Mouse (Mus musculus): ENCODE measurements around the gene Krt34. TPM values are rescaled to one million over a fixed set of nuclear protein-coding genes. Genes with fewer than 3 reads are reported as not detected.

Krt34 gene
- polyA plus RNA-seq, 1 experiment from 2014 or later: not detected

DNA sequence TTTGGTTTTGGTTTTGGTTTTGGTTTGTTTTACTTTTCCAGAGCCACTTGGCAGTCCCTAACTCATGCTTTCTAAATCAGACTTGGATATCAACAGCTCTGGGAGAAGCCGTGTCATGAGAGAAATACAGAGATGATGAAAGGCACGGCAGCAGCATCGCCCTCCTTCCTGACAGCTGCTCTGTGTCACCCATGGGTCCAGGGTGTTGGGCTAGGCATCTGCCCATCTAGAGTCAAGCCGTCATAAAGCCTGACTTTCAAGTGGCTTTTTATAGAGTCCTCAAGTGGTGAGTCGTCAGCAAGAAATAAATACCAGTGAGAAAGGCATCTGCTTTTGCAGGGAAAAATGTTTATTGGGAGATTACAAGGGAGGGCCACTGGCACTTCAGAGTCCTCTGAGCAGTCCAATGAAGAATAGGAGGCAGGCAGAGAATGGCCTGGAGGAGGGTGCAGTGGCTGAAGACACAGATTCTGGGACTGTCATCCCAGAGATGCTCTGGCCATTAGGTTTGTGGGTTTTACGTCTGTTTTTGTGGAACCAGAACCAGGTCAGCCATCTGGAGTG, 5.0 kb upstream of the Krt34 start:
- no peaks in the 10 kb centered on the region for H3K36me3 ChIP-seq
- H3K27me3 ChIP-seq: no peaks in the 10 kb centered on the region
- no peak overlapping the region for H3K9ac ChIP-seq
- no peaks in the 10 kb centered on the region for H3K4me1 ChIP-seq (replicated peaks)
- H3K4me3 ChIP-seq (replicated peaks): no peak overlapping the region
- H3K27ac ChIP-seq: no peak overlapping the region
- H3K9me3 ChIP-seq (replicated peaks): no peaks in the 10 kb centered on the region; the same call in 1 of the 2 replicates
- no peak for DNase-seq
- ATAC-seq (ENCODE audit: low read depth): no peak
- WGBS (ENCODE audit: insufficient replicate concordance): 69% methylated on average over 6 of the region's 6 CpGs
- no peak overlapping the region for H3K4me2 ChIP-seq

DNA sequence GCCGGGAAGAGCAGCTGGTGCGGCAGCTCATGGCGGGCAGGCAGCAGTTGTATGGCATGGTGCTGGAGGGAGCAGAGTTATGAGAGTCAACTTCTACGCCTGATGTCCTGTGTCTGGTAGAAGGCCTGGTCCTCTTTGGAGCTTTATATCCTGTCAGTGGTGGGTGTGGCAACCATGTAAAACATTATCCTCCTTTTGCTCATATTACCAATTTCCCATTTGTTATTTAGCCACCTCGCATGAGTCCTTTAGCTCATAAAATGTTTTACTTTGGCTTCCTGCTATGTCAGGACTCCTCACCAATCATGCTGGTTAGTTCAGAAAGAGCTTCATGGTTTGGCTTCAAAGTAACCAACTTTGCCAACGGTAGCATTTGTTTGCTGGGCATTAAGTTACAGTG, 11.6 kb downstream of the Krt34 start, which contains the start of gene Krt33b:
Gene Krt33b (minus strand): TSS at position 101 of the 400 bp plus-strand sequence.
- no peak within 1 kb of the TSS for H3K4me2 ChIP-seq
- no peaks in the 10 kb centered on the region for H3K36me3 ChIP-seq
- no peaks in the 10 kb centered on the region for H3K4me1 ChIP-seq (replicated peaks)
- no peak within 1 kb of the TSS for H3K4me3 ChIP-seq (replicated peaks)
- no peak for ATAC-seq (ENCODE audit: low read depth)
- H3K9ac ChIP-seq: no peak within 1 kb of the TSS
- WGBS (ENCODE audit: insufficient replicate concordance): 57% methylated on average over 6 of the region's 6 CpGs
- no peaks in the 10 kb centered on the region for H3K27me3 ChIP-seq
- no peak for DNase-seq
- no peak within 1 kb of the TSS for H3K27ac ChIP-seq
- no peaks in the 10 kb centered on the region for H3K9me3 ChIP-seq (replicated peaks)

DNA sequence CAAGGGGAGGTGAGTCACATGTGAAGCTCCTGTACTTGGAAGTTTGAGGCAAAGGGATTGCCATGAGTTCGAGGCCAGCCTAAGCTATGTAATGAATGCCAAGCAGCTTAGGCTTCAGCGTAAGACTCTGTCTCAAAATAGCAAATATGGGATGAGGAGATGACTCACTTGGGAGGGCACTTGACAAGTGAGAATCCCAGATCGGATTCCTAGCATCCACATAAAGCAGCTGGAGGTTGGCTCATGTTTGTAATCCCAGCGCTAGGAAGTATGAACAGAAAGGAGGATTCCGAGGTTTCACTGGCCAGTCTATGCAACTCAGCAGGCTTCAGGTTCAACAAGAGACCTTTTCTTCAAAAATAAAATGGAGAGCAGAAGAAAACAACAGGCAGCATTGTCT, 19.9 kb downstream of the Krt34 start:
- H3K4me2 ChIP-seq: no peak overlapping the region
- H3K27me3 ChIP-seq: no peaks in the 10 kb centered on the region
- H3K4me3 ChIP-seq (replicated peaks): no peak overlapping the region
- H3K36me3 ChIP-seq: no peaks in the 10 kb centered on the region
- no peaks in the 10 kb centered on the region for H3K9me3 ChIP-seq (replicated peaks)
- H3K4me1 ChIP-seq (replicated peaks): no peaks in the 10 kb centered on the region
- H3K27ac ChIP-seq: no peak overlapping the region
- no peak for ATAC-seq (ENCODE audit: low read depth)
- 56% methylated on average over 5 of the region's 5 CpGs for WGBS (ENCODE audit: insufficient replicate concordance)
- no peak for DNase-seq
- H3K9ac ChIP-seq: no peak overlapping the region

GRCm38 (mm10) chr11:100019466-100019865, 21.9 kb downstream of the Krt34 start:
- no peaks in the 10 kb centered on the region for H3K9me3 ChIP-seq (replicated peaks)
- H3K27ac ChIP-seq: no peak overlapping the region
- DNase-seq (no peak), ATAC-seq (ENCODE audit: low read depth) (no peak)
- 58% methylated on average over 1 of the region's 1 CpGs for WGBS (ENCODE audit: insufficient replicate concordance)
- H3K4me2 ChIP-seq: no peak overlapping the region
- H3K9ac ChIP-seq: no peak overlapping the region
- no peaks in the 10 kb centered on the region for H3K27me3 ChIP-seq
- H3K4me3 ChIP-seq (replicated peaks): no peak overlapping the region
- no peaks in the 10 kb centered on the region for H3K36me3 ChIP-seq
- no peaks in the 10 kb centered on the region for H3K4me1 ChIP-seq (replicated peaks)

GRCm38 (mm10) chr11:100016112-100016511, 25.2 kb downstream of the Krt34 start, which contains the start of gene Krt33a:
Gene Krt33a (minus strand): TSS chr11:100016212.
- Histone ChIP-seq H3K4me1 (replicated peaks) (no peaks in the 10 kb centered on the region), H3K4me2 (no peak within 1 kb of the TSS), H3K9me3 (replicated peaks) (no peaks in the 10 kb centered on the region), H3K9ac (no peak within 1 kb of the TSS), H3K27ac (no peak within 1 kb of the TSS), H3K4me3 (replicated peaks) (no peak within 1 kb of the TSS), H3K27me3 (no peaks in the 10 kb centered on the region), H3K36me3 (no peaks in the 10 kb centered on the region)
- DNase-seq: no peak
- no peak for ATAC-seq (ENCODE audit: low read depth)
- 69% methylated on average over 4 of the region's 4 CpGs for WGBS (ENCODE audit: insufficient replicate concordance)

- Histone ChIP-seq H3K9ac (no peak overlapping the region), H3K4me1 (replicated peaks) (no peaks in the 10 kb centered on the region), H3K36me3 (no peaks in the 10 kb centered on the region), H3K4me2 (no peak overlapping the region), H3K27ac (no peak overlapping the region), H3K9me3 (replicated peaks) (no peaks in the 10 kb centered on the region), H3K27me3 (no peaks in the 10 kb centered on the region), H3K4me3 (replicated peaks) (no peak overlapping the region)
- WGBS (ENCODE audit: insufficient replicate concordance): 46% methylated on average over 4 of the region's 4 CpGs
- ATAC-seq (ENCODE audit: low read depth): no peak
- DNase-seq: no peak
Observed at GRCm38 (mm10) chr11:100013691-100014171, 27.6 kb downstream of the Krt34 start.

DNA sequence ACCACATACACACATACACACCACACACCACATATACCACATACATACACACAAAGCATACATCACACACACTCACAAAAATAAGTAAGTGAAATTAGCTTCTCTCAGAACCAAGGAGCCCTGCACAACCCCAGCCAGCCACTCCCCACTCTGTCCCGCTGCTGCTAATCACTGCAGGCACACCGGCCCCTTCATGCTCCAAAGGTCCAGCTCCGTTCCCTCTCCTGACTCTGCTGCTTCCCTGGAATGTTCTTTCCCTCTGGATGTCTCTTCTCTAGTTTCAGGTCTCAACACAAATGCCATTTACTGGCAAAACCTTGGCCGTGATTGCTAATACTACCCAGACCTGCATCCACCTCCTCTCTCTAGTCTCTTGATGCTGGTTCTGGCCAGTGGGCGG, 30.7 kb downstream of the Krt34 start:
- H3K9ac ChIP-seq: no peak overlapping the region
- no peaks in the 10 kb centered on the region for H3K4me1 ChIP-seq (replicated peaks)
- H3K9me3 ChIP-seq (replicated peaks): no peaks in the 10 kb centered on the region
- no peaks in the 10 kb centered on the region for H3K27me3 ChIP-seq
- H3K36me3 ChIP-seq: no peaks in the 10 kb centered on the region
- WGBS (ENCODE audit: insufficient replicate concordance): 73% methylated on average over 5 of the region's 5 CpGs
- no peak overlapping the region for H3K4me2 ChIP-seq
- ATAC-seq (ENCODE audit: low read depth): no peak
- DNase-seq: no peak
- H3K27ac ChIP-seq: no peak overlapping the region
- no peak overlapping the region for H3K4me3 ChIP-seq (replicated peaks)

DNA sequence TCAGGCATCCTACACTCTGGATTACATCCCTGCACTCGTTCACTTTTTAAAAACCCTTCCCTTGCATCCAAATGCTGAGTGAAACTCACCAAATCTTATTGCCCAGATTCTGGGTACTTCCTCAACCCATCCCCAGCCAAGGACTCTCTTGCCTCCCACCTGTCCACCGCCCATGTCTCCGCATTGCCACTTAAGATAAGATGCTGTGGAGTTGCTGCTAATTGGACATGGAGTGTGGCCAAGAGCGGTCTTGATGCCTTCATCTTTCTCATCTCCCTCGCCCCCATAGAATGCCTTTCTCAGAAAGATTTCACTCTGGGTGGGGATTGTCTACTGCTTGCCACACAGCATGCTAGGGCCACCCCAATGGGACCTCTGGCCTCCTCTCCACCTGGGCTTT, 33.0 kb downstream of the Krt34 start:
- Histone ChIP-seq H3K4me3 (replicated peaks) (no peak overlapping the region), H3K9me3 (replicated peaks) (no peaks in the 10 kb centered on the region), H3K27ac (no peak overlapping the region), H3K9ac (no peak overlapping the region), H3K4me1 (replicated peaks) (no peaks in the 10 kb centered on the region), H3K27me3 (no peaks in the 10 kb centered on the region), H3K36me3 (no peaks in the 10 kb centered on the region), H3K4me2 (no peak overlapping the region)
- 67% methylated on average over 5 of the region's 5 CpGs for WGBS (ENCODE audit: insufficient replicate concordance)
- DNase-seq (no peak), ATAC-seq (ENCODE audit: low read depth) (no peak)

GRCm38 (mm10) chr11:100006624-100007023, 34.7 kb downstream of the Krt34 start:
- WGBS (ENCODE audit: insufficient replicate concordance): 39% methylated on average over 3 of the region's 3 CpGs
- Histone ChIP-seq H3K4me1 (replicated peaks) (no peaks in the 10 kb centered on the region), H3K4me3 (replicated peaks) (no peak overlapping the region), H3K36me3 (no peaks in the 10 kb centered on the region), H3K27ac (no peak overlapping the region), H3K27me3 (no peaks in the 10 kb centered on the region), H3K9ac (no peak overlapping the region), H3K9me3 (replicated peaks) (no peaks in the 10 kb centered on the region), H3K4me2 (no peak overlapping the region)
- DNase-seq (no peak), ATAC-seq (ENCODE audit: low read depth) (no peak)

DNA sequence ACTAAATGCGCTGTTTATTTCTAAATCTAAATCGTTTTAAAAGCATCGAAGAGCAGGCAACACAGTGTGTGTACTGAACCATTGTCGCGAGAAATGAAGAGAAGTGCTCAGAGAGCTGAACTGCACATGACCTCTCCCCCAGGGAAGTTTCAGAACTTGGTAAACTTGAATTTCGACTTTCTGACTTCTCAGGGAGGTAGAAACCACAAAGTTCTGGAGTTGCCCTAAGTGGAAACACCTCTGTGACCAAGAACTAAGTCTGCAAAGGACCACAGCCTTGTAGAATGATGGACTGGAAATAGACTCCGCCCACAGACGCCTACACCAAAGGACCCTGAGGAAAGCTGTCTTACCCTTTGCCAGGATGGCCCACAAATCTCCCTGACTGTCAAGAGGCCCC, 35.4 kb downstream of the Krt34 start:
- WGBS (ENCODE audit: insufficient replicate concordance): 72% methylated on average over 8 of the region's 8 CpGs

DNA sequence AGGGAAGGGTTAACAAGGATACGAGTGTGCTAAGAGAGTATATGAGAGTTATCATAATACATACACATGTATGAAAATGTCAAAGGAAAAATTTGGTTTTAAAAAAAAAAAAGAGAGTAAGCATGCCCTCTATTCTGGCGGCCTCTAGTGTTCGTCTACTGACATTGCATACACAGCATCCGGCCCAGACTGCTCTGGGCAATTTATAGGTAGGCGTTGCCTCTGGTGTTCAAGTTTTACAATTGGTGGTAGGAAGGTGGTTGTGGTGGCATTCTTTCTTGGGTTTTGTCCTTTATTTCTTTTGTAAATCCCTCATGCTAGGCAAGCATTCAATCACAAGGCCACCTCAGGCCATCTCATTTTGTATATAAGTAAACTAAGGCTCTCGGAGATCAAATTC, 36.5 kb downstream of the Krt34 start:
- H3K4me3 ChIP-seq (replicated peaks): no peak overlapping the region
- H3K4me1 ChIP-seq (replicated peaks): no peaks in the 10 kb centered on the region
- no peaks in the 10 kb centered on the region for H3K36me3 ChIP-seq
- H3K27ac ChIP-seq: no peak overlapping the region
- H3K27me3 ChIP-seq: no peaks in the 10 kb centered on the region
- H3K9ac ChIP-seq: no peak overlapping the region
- ATAC-seq (ENCODE audit: low read depth): no peak
- no peaks in the 10 kb centered on the region for H3K9me3 ChIP-seq (replicated peaks)
- no peak overlapping the region for H3K4me2 ChIP-seq
- 25% methylated on average over 6 of the region's 6 CpGs for WGBS (ENCODE audit: insufficient replicate concordance)
- no peak for DNase-seq

More for the DNA sequence above, 35.4 kb downstream of the Krt34 start:
- Histone ChIP-seq H3K4me3 (replicated peaks) (no peak overlapping the region), H3K4me1 (replicated peaks) (no peaks in the 10 kb centered on the region), H3K27ac (no peak overlapping the region), H3K4me2 (no peak overlapping the region), H3K9me3 (replicated peaks) (no peaks in the 10 kb centered on the region), H3K36me3 (no peaks in the 10 kb centered on the region), H3K27me3 (no peaks in the 10 kb centered on the region), H3K9ac (no peak overlapping the region)
- ATAC-seq (ENCODE audit: low read depth) (no peak), DNase-seq (no peak)

DNA sequence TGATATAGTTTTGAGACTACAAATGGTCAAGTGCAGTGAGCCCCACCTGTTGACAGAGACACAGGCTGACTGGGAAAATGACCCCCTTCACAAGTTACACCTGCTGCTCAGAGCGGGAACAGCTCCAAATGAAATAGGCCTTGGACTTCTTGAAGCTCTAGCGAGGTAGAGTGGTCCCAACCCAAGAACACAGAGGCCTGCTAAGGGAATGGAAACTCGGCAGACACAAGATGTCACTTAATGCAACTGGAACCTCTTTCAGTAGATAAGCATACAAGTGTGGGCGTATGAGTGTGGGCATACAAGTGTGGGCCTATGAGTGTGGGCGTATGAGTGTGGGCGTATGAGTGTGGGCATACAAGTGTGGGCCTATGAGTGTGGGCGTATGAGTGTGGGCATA, 42.3 kb downstream of the Krt34 start:
- ATAC-seq (ENCODE audit: low read depth) (no peak), DNase-seq (no peak)
- H3K27me3 ChIP-seq: peaks cover 5% of the 10 kb centered on the region; the same call in 1 of the 2 replicates
- H3K36me3 ChIP-seq: no peaks in the 10 kb centered on the region
- no peaks in the 10 kb centered on the region for H3K4me1 ChIP-seq (replicated peaks)
- no peak overlapping the region for H3K4me2 ChIP-seq
- no peak overlapping the region for H3K9ac ChIP-seq
- H3K4me3 ChIP-seq (replicated peaks): no peak overlapping the region
- 69% methylated on average over 7 of the region's 7 CpGs for WGBS (ENCODE audit: insufficient replicate concordance)
- H3K27ac ChIP-seq: no peak overlapping the region
- H3K9me3 ChIP-seq (replicated peaks): no peaks in the 10 kb centered on the region

Data from liver, embryonic 13.5 days (tissue).